Mouse (Mus musculus): ENCODE data around the gene Calm3. TPM values are rescaled to one million over a fixed set of nuclear protein-coding genes. Genes with fewer than 3 reads are reported as not detected.

Gene Calm3
- polyA plus RNA-seq, 1 experiment: 336 TPM

DNA sequence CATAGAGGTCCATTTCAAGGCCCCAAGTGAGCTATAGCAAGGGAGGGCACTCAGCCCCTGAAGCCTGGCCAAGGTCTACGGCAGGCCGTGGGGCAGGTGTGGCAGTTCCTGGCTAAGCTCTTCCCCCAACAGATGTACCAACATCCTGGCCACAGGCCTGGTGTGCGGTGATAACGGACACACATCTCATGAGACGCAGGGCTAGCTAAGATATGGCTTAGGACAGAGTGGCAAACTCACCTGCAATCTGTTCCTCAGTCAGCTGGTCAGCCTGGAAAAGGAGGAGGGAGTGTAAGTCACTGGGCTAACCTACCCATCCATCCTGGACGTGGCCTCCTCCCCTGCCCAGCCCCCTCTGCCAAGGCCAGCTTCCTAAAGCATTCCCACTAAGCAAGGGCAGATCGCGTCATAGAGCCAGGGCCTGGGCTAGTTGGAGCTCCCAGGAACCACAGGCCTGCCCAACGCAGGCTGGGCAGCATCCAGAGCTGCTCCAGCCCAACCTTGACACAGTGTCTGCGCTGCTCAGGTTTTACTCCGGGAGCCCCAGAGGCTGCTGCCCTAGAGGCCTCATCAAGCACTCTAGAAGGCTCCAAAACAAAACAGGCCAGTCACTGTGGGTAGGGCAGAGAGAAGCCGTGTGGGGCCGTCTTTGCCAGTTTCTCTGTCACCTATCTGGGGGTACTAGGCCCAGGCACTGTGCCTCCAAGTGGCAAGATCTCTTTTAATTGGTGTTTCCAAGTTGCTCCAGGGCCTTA is 4.3 kb downstream of the Calm3 start:
- Histone ChIP-seq H3K79me2 (ENCODE audit: control insufficient read depth, insufficient read depth) (peaks cover 40% of the 10 kb centered on the region), H3ac (ENCODE audit: control insufficient read depth, insufficient read length) (no peak overlapping the region), H3K36me3 (ENCODE audit: control insufficient read depth, insufficient read depth) (peaks cover 3% of the 10 kb centered on the region), H3K27me3 (ENCODE audit: control insufficient read depth, insufficient read depth, insufficient read length) (no peaks in the 10 kb centered on the region), H3K4me3 (no peak overlapping the region), H3K4me2 (ENCODE audit: low read depth) (peak overlapping the region; percentile 18)
- TF ChIP-seq TCF12 (IDR thresholded peaks at IDR 0.05; ENCODE audit: insufficient read depth, poor library complexity, severe bottlenecking) (no peak), POLR2AphosphoS2 (IDR thresholded peaks at IDR 0.05; ENCODE audit: insufficient read length, low read depth) (no peak), E2F4 (IDR thresholded peaks at IDR 0.05; ENCODE audit: insufficient read depth) (no peak), SRF (IDR thresholded peaks at IDR 0.05; ENCODE audit: control insufficient read depth, insufficient read length, low read depth) (no peak), CEBPB (IDR thresholded peaks at IDR 0.05; ENCODE audit: insufficient read depth, poor library complexity, severe bottlenecking) (no peak), MYOG (IDR thresholded peaks at IDR 0.05; ENCODE audit: control insufficient read depth in 1 of 3, insufficient read depth in 1 of 3, insufficient read length in 2 of 3, low read depth in 2 of 3) (no peak), MAX (IDR thresholded peaks at IDR 0.05; ENCODE audit: low read depth) (no peak), TCF3 (IDR thresholded peaks at IDR 0.05; ENCODE audit: insufficient read length, low read depth) (no peak), USF1 (IDR thresholded peaks at IDR 0.05; ENCODE audit: low read depth) (no peak), REST (IDR thresholded peaks at IDR 0.05; ENCODE audit: insufficient read depth, insufficient read length) (no peak), MYOD1 (IDR thresholded peaks at IDR 0.05; ENCODE audit: control insufficient read depth in 1 of 3, insufficient read length in 2 of 3, low read depth in 2 of 3) (no peak), POLR2A (IDR thresholded peaks at IDR 0.05; ENCODE audit: insufficient read length, low read depth) (no peak)

DNA sequence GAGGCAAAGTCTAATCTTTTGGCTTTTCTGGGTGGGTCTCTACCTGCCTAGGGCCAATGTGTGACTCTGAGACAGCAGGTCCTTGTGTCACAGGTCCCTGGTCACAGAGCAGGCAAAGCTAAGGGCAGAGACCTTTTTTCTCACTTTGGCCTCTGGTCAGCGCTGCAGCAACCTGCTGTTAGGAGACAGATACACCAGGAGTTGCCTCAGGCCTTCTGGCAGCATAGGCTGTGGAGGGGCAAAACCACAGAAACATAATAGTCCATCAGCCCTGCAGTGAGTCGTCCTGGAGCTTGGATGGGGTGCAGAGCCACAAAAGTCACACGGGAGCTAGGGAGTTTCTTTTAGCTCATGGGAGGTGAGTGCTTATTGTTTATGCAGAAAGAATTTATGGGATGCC is 5.2 kb downstream of the Calm3 start:
- peaks cover 3% of the 10 kb centered on the region for H3K36me3 ChIP-seq (ENCODE audit: control insufficient read depth, insufficient read depth)
- H3K4me3 ChIP-seq: no peak overlapping the region
- no peak for TF ChIP-seq E2F4 (IDR thresholded peaks at IDR 0.05; ENCODE audit: insufficient read depth)
- no peak for TF ChIP-seq TCF3 (IDR thresholded peaks at IDR 0.05; ENCODE audit: insufficient read length, low read depth)
- no peak for TF ChIP-seq SRF (IDR thresholded peaks at IDR 0.05; ENCODE audit: control insufficient read depth, insufficient read length, low read depth)
- no peak overlapping the region for H3ac ChIP-seq (ENCODE audit: control insufficient read depth, insufficient read length)
- no peak overlapping the region for H3K4me2 ChIP-seq (ENCODE audit: low read depth)
- H3K79me2 ChIP-seq (ENCODE audit: control insufficient read depth, insufficient read depth): peaks cover 39% of the 10 kb centered on the region
- no peaks in the 10 kb centered on the region for H3K27me3 ChIP-seq (ENCODE audit: control insufficient read depth, insufficient read depth, insufficient read length)

DNA sequence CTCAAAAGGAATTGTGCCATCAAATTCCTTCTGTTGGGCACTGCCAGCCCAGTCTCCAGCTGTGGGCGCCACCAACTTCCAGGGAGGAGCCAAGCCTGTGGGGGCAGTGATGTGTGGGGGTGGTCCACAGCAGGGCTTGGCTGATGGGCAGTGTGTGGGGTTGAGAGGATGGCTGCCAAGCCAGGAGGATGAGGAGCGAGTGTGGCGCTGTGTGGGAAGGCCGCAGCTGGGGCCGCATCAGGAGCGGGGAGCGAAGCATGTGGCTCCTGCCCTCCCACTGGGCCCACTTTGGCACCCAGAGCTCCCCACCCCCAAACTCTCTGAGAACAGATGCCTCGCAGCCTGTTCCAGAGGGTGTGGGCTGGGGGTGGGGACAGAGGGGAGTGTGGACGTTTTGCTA is 5.9 kb downstream of the Calm3 start:
- peaks cover 33% of the 10 kb centered on the region for H3K79me2 ChIP-seq (ENCODE audit: control insufficient read depth, insufficient read depth)
- H3K4me2 ChIP-seq (ENCODE audit: low read depth): no peak overlapping the region
- no peak for TF ChIP-seq TCF12 (IDR thresholded peaks at IDR 0.05; ENCODE audit: insufficient read depth, poor library complexity, severe bottlenecking)
- TF ChIP-seq MYOD1 (IDR thresholded peaks at IDR 0.05; ENCODE audit: control insufficient read depth in 1 of 3, insufficient read length in 2 of 3, low read depth in 2 of 3): peak in 1 of 3 experiments; percentile 43
- TF ChIP-seq POLR2AphosphoS2 (IDR thresholded peaks at IDR 0.05; ENCODE audit: insufficient read length, low read depth): peak; percentile 42
- TF ChIP-seq SRF (IDR thresholded peaks at IDR 0.05; ENCODE audit: control insufficient read depth, insufficient read length, low read depth): no peak
- TF ChIP-seq MYOG (IDR thresholded peaks at IDR 0.05; ENCODE audit: control insufficient read depth in 1 of 3, insufficient read depth in 1 of 3, insufficient read length in 2 of 3, low read depth in 2 of 3): peak in 2 of 3 experiments; percentile 4 to 18
- no peak for TF ChIP-seq POLR2A (IDR thresholded peaks at IDR 0.05; ENCODE audit: insufficient read length, low read depth)
- no peak for TF ChIP-seq REST (IDR thresholded peaks at IDR 0.05; ENCODE audit: insufficient read depth, insufficient read length)
- TF ChIP-seq USF1 (IDR thresholded peaks at IDR 0.05; ENCODE audit: low read depth): no peak
- no peak for TF ChIP-seq E2F4 (IDR thresholded peaks at IDR 0.05; ENCODE audit: insufficient read depth)
- no peak for TF ChIP-seq CEBPB (IDR thresholded peaks at IDR 0.05; ENCODE audit: insufficient read depth, poor library complexity, severe bottlenecking)
- no peak for TF ChIP-seq MAX (IDR thresholded peaks at IDR 0.05; ENCODE audit: low read depth)
- TF ChIP-seq TCF3 (IDR thresholded peaks at IDR 0.05; ENCODE audit: insufficient read length, low read depth): no peak
- peaks cover 3% of the 10 kb centered on the region for H3K36me3 ChIP-seq (ENCODE audit: control insufficient read depth, insufficient read depth)
- H3K4me3 ChIP-seq: no peak overlapping the region
- H3K27me3 ChIP-seq (ENCODE audit: control insufficient read depth, insufficient read depth, insufficient read length): no peaks in the 10 kb centered on the region
- no peak overlapping the region for H3ac ChIP-seq (ENCODE audit: control insufficient read depth, insufficient read length)

DNA sequence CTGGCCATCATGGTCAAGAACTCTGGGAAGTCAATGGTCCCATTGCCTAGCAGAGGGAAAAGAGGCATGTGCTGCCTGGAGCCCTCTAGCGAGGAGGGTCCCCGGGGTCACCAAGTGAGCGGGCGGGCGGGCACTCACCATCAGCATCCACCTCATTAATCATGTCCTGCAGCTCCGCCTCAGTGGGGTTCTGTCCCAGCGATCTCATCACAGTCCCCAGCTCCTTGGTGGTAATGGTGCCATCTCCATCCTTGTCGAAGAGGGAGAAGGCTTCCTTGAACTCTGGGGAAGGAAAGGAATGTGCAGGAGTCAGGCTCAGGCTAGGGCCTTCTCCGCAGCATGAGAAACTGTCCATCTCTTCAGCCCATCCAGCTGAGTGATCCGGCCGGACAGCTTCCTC is 6.5 kb downstream of the Calm3 start:
- peaks cover 3% of the 10 kb centered on the region for H3K36me3 ChIP-seq (ENCODE audit: control insufficient read depth, insufficient read depth)
- no peak overlapping the region for H3ac ChIP-seq (ENCODE audit: control insufficient read depth, insufficient read length)
- no peak for TF ChIP-seq MAX (IDR thresholded peaks at IDR 0.05; ENCODE audit: low read depth)
- no peak for TF ChIP-seq POLR2AphosphoS2 (IDR thresholded peaks at IDR 0.05; ENCODE audit: insufficient read length, low read depth)
- peak; percentile 1 for TF ChIP-seq POLR2A (IDR thresholded peaks at IDR 0.05; ENCODE audit: insufficient read length, low read depth)
- TF ChIP-seq REST (IDR thresholded peaks at IDR 0.05; ENCODE audit: insufficient read depth, insufficient read length): no peak
- TF ChIP-seq CEBPB (IDR thresholded peaks at IDR 0.05; ENCODE audit: insufficient read depth, poor library complexity, severe bottlenecking): no peak
- no peak for TF ChIP-seq TCF12 (IDR thresholded peaks at IDR 0.05; ENCODE audit: insufficient read depth, poor library complexity, severe bottlenecking)
- no peak for TF ChIP-seq SRF (IDR thresholded peaks at IDR 0.05; ENCODE audit: control insufficient read depth, insufficient read length, low read depth)
- no peaks in the 10 kb centered on the region for H3K27me3 ChIP-seq (ENCODE audit: control insufficient read depth, insufficient read depth, insufficient read length)
- H3K4me2 ChIP-seq (ENCODE audit: low read depth): no peak overlapping the region
- H3K79me2 ChIP-seq (ENCODE audit: control insufficient read depth, insufficient read depth): peaks cover 27% of the 10 kb centered on the region
- no peak overlapping the region for H3K4me3 ChIP-seq
